Mouse (Mus musculus): ENCODE data around the gene Opn5. TPM values are rescaled to one million over a fixed set of nuclear protein-coding genes. Genes with fewer than 3 reads are reported as not detected.

Gene Opn5
- not detected for polyA plus RNA-seq (2017; shearing (Covaris generic))

GRCm38 (mm10) chr17:42611295-42611694 lies at the start of gene Opn5:
Gene Opn5 (minus strand): TSS chr17:42611395.

Other genes starting within 250 kb of the Opn5 start
- gene Adgrf4, start 80.9 kb upstream of the Opn5 start, polyA plus RNA-seq (2017; shearing (Covaris generic)): not detected
- gene Adgrf2, start 130.8 kb upstream of the Opn5 start, polyA plus RNA-seq (2017; shearing (Covaris generic)): not detected